Mouse (Mus musculus) liver, embryonic 11.5 days (tissue): ENCODE results near the gene Cx3cl1. TPM values are rescaled to one million over a fixed set of nuclear protein-coding genes. Genes with fewer than 3 reads are reported as not detected.

Experiments
- ATAC-seq: fragments of 200-750 bp; cut with Nextera tagmentation; replicated peaks from 2 replicates; pipeline ENCODE4 v1.8.0; 2017; ENCODE audit warnings: moderate number of reproducible peaks, mild to moderate bottlenecking, moderate TSS enrichment, moderate library complexity; ENCODE audit not compliant: low FRiP score
- DNase-seq: peaks from one replicate; pipeline ENCODE4 v3.0.0-alpha.2; 2017; ENCODE audit warnings: low spot score
- H3K27ac ChIP-seq: fragments of 300-500 bp; sonication (generic); 2 replicates; pipeline ENCODE4 v1.5.1; 2014; ENCODE audit warnings: mild to moderate bottlenecking, low read depth, low read length, control low read depth
- H3K27me3 ChIP-seq: fragments of 300-500 bp; sonication (generic); replicated peaks from 2 replicates; pipeline ENCODE4 v1.6.1; 2014; ENCODE audit warnings: low read length, mixed read lengths; ENCODE audit not compliant: control insufficient read depth, insufficient read depth
- H3K36me3 ChIP-seq: fragments of 300-500 bp; sonication (generic); 2 replicates; pipeline ENCODE4 v1.6.1; 2014; ENCODE audit warnings: mild to moderate bottlenecking, low read length, moderate library complexity, mixed read lengths; ENCODE audit not compliant: control insufficient read depth, insufficient read depth
- H3K4me1 ChIP-seq: fragments of 300-500 bp; sonication (generic); replicated peaks from 2 replicates; pipeline ENCODE4 v1.6.1; 2014; ENCODE audit warnings: low read length, mixed read lengths; ENCODE audit not compliant: control insufficient read depth, insufficient read depth
- H3K4me2 ChIP-seq: fragments of 300-500 bp; sonication (generic); 2 replicates; pipeline ENCODE4 v1.6.1; 2014; ENCODE audit warnings: mild to moderate bottlenecking, control low read depth, moderate library complexity
- H3K4me3 ChIP-seq: fragments of 300-500 bp; sonication (generic); 2 replicates; pipeline ENCODE4 v1.5.1; 2014; ENCODE audit warnings: low read depth, low read length, control low read depth
- H3K9ac ChIP-seq: fragments of 300-500 bp; sonication (generic); 2 replicates; pipeline ENCODE4 v1.6.1; 2014; ENCODE audit warnings: low read depth, low read length, control low read depth
- H3K9me3 ChIP-seq: fragments of 300-500 bp; sonication (generic); 2 replicates; pipeline ENCODE4 v1.6.1; 2016; ENCODE audit warnings: low read length, inconsistent platforms, mixed read lengths; ENCODE audit not compliant: control insufficient read depth
- WGBS: fragments of 180-500 bp; shearing (Covaris S2); extraction: QIAGEN DNeasy Blood & Tissue Kit; methylation state at CpG from one replicate; pipeline ENCODE4 v1.1.7; 2014; 5-methylcytosine and 5-hydroxymethylcytosine counted together
- polyA plus RNA-seq: library from polyadenylated mRNA; unstranded; fragments of >200 nt; fragmentation: Nextera tagmentation; extraction: Ambion mirVana; gene quantifications from 2 replicates; pipeline ENCODE4 v1.2.1, GENCODE M21; 2014

Gene Cx3cl1
- polyA plus RNA-seq, 1 experiment from 2014 or later = 0.78 TPM

DNA sequence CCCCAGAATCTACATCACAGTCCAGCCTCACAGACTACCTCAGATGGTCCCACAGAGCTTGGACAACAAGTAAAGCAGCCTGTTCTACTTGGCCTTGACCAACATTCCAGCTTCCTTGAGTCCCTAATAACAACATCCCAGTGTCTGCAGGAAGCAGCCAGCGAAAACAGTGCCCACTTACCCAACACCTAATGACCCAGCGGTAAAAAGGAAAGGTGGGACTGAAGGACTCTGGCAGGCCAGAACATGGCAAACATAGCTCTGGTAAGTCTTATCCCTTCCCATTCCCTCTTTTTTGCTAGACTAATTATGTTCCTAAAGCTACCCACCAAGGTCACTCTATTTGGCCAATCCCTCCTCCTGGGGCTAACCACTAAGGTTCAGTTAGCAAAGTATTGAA is 17.8 kb upstream of the Cx3cl1 start:
- H3K27me3 ChIP-seq = no peaks in the 10 kb centered on the region
- H3K36me3 ChIP-seq = no peaks in the 10 kb centered on the region
- WGBS = 81% methylated on average over 2 of the region's 2 CpGs
- ATAC-seq (no peak), DNase-seq (no peak)
- H3K27ac ChIP-seq = no peak overlapping the region
- H3K4me1 ChIP-seq = no peaks in the 10 kb centered on the region
- no peak overlapping the region for H3K4me3 ChIP-seq
- no peak overlapping the region for H3K9ac ChIP-seq
- no peaks in the 10 kb centered on the region for H3K9me3 ChIP-seq
- no peak overlapping the region for H3K4me2 ChIP-seq

DNA sequence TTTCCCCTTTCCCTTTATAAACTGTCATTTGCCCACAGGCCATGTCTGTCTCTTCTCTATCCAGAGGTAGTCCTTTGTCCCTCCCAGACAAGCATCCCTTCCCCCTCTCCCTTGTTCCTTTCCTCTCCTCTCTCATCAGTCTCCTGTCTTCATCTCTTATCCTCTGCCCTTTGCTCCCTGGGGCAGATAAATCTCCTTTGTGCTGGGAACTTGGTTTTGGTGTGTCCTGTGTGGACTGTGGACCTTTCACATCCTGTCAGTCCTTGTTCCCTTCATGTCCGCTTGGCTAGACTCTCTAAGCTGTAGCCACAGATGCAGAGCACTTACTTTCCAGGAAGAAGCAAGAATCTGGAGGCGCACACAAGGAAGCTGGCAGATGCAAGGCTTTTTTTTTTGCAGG is 17.3 kb upstream of the Cx3cl1 start:
- no peak overlapping the region for H3K4me3 ChIP-seq
- WGBS = 68% methylated on average over 2 of the region's 2 CpGs
- ATAC-seq = no peak
- no peaks in the 10 kb centered on the region for H3K4me1 ChIP-seq
- H3K36me3 ChIP-seq = no peaks in the 10 kb centered on the region
- H3K9me3 ChIP-seq = no peaks in the 10 kb centered on the region
- no peak overlapping the region for H3K9ac ChIP-seq
- H3K4me2 ChIP-seq = no peak overlapping the region
- no peak for DNase-seq
- no peaks in the 10 kb centered on the region for H3K27me3 ChIP-seq
- no peak overlapping the region for H3K27ac ChIP-seq

DNA sequence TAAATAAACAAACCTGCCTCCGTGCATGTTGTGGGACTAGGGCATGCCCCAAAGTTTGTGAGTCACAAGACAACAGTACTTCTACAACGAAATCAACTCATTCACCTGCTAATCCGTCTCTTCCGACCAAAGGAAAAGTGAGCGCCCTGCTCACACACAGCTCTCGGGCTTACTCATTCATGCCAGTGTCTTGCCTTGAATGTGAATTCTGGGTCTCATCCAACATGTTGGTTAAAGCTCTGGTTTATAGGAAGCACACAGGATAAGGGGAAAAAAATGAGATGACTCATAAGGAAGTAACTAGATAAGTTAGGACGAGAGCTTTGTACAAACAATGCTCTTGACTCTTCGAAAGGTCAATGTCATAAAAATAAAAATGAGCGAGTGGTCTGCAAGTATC is 4.8 kb upstream of the Cx3cl1 start:
- 71% methylated on average over 9 of the region's 9 CpGs for WGBS
- Histone ChIP-seq H3K4me3 (no peak overlapping the region), H3K9ac (no peak overlapping the region), H3K4me2 (no peak overlapping the region), H3K27me3 (peaks cover 31% of the 10 kb centered on the region), H3K27ac (no peak overlapping the region), H3K9me3 (no peaks in the 10 kb centered on the region), H3K4me1 (peaks cover 6% of the 10 kb centered on the region), H3K36me3 (no peaks in the 10 kb centered on the region)
- DNase-seq (no peak), ATAC-seq (no peak)

DNA sequence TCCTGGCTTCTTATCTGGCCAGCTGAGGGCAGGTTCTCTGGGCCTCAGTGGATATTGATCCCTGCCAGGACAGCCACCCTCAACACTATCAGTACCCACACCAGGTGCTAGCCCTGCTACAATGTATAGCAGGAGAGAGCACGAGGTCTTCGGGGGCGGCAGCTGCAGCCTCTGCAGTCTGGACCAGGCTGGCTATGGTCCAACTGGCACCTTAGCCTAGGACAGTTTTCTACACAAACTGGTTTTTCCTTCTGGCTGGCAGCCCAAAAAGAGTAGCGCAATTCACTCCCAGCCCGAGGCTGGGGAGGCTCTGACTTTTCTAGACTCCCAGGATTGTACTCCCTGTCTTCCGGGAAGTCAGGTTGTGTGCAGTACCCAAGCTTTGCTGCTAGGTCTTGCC is 864 bp upstream of the Cx3cl1 start:
- no peak overlapping the region for H3K27ac ChIP-seq
- ATAC-seq (peak; percentile 62; the same call in 1 of the 2 replicates), DNase-seq (no peak)
- H3K36me3 ChIP-seq = no peaks in the 10 kb centered on the region
- H3K4me3 ChIP-seq = no peak overlapping the region
- peaks cover 62% of the 10 kb centered on the region for H3K27me3 ChIP-seq
- no peak overlapping the region for H3K9ac ChIP-seq
- H3K9me3 ChIP-seq = no peaks in the 10 kb centered on the region
- 48% methylated on average over 6 of the region's 6 CpGs for WGBS
- no peak overlapping the region for H3K4me2 ChIP-seq
- peaks cover 12% of the 10 kb centered on the region for H3K4me1 ChIP-seq

DNA sequence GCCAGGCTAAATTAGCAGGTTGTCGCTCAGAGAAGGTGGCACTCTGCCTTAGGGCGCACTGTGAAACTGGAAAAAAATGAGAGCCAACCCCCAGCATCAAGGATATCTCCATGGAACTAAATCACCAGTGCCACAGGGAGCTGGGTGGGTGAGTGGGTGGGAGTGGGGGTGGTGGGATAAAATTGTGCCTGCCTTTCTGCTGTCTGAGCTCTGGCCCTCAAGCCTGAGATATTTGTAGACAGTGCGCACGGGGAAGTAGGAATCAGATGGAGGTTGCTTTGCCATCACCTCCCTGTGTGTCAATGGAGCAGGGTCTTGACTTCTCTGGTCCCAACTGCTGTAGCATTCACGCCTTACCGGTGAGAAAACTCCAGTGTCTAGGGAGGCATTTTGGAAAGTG is 1.2 kb downstream of the Cx3cl1 start:
- ATAC-seq = no peak
- WGBS = 54% methylated on average over 6 of the region's 6 CpGs
- Histone ChIP-seq H3K4me1 (peaks cover 14% of the 10 kb centered on the region), H3K4me2 (no peak overlapping the region; the same call in 1 of the 2 replicates), H3K4me3 (no peak overlapping the region), H3K9ac (no peak overlapping the region), H3K36me3 (no peaks in the 10 kb centered on the region), H3K27ac (no peak overlapping the region), H3K27me3 (peaks cover 60% of the 10 kb centered on the region), H3K9me3 (no peaks in the 10 kb centered on the region)
- DNase-seq = no peak

DNA sequence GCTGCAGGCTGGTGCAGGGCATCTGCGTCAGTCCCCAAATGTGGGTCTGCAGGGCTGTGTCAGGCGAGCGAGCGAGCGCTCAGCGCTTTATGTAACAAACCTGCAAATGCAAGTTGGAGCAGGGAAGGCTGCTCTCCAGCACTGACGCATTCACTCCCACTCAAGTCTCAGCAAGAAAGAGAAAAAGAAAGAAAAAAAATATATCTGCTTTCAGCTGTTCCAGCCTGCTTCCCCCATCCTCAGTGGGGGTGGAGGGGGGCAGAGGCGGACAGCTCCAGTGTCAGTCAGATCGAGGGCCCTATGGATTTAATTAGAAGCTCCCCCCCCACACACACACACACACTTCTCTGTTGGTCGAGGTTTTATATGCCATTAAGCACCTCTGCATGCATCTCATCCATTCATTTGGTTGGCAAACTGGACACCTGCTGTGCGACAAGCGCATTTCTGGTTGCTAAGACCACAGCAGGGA is 1.9 kb downstream of the Cx3cl1 start:
- H3K9me3 ChIP-seq = no peaks in the 10 kb centered on the region
- peaks cover 58% of the 10 kb centered on the region for H3K27me3 ChIP-seq
- H3K4me3 ChIP-seq = no peak overlapping the region
- ATAC-seq (no peak), DNase-seq (no peak)
- 50% methylated on average over 12 of the region's 12 CpGs for WGBS
- no peak overlapping the region for H3K9ac ChIP-seq
- no peaks in the 10 kb centered on the region for H3K36me3 ChIP-seq
- peaks cover 19% of the 10 kb centered on the region for H3K4me1 ChIP-seq
- no peak overlapping the region for H3K4me2 ChIP-seq
- H3K27ac ChIP-seq = no peak overlapping the region

DNA sequence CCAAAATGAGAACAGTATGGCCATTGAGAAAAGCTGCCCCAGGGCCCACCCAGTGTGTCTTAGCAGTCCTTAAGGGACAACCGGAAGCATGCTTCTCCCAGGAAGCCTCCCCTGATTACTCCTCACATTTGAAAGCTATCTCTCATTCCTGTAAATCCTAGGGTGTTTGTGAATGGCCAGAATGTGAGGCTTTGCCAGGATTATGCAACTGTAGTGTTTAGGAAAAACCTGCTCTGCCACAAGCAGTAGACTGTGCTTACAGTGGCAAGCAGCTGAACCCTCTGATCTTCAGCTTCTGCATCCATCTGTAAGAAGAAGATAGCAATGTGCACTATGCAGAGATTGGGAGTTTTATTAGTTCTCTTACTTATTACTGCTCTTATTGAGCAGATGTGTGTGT is 2.8 kb downstream of the Cx3cl1 start:
- no peak for DNase-seq
- WGBS = 83% methylated on average over 1 of the region's 1 CpGs
- no peak for ATAC-seq
- H3K27ac ChIP-seq = no peak overlapping the region
- H3K4me1 ChIP-seq = peaks cover 22% of the 10 kb centered on the region
- H3K36me3 ChIP-seq = no peaks in the 10 kb centered on the region
- peaks cover 53% of the 10 kb centered on the region for H3K27me3 ChIP-seq
- no peak overlapping the region for H3K4me2 ChIP-seq
- no peak overlapping the region for H3K9ac ChIP-seq
- H3K4me3 ChIP-seq = no peak overlapping the region
- H3K9me3 ChIP-seq = no peaks in the 10 kb centered on the region

DNA sequence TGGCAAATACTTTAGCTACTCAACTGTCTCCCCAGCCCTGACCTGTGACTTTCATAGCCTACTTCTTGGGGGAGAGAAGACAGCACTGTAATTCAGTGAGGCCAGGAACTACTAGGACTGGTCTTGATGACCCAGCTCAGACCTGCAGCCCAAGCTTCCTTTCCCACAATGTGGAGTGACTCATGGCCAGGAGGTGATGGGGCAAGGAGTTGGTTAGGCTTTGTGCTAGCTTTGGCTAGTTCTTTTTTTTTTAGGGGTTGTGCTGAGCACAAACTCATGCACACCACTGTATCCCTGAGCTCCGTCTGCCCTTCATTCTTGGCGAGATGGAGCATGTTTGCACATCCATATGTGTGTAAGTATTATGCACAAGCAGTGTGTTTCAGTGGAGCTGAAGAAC is 4.5 kb downstream of the Cx3cl1 start:
- Histone ChIP-seq H3K4me3 (no peak overlapping the region), H3K27ac (no peak overlapping the region), H3K4me1 (peaks cover 36% of the 10 kb centered on the region), H3K27me3 (peaks cover 38% of the 10 kb centered on the region), H3K9ac (no peak overlapping the region), H3K9me3 (no peaks in the 10 kb centered on the region), H3K4me2 (no peak overlapping the region), H3K36me3 (no peaks in the 10 kb centered on the region)
- 73% methylated on average over 2 of the region's 2 CpGs for WGBS
- no peak for DNase-seq
- ATAC-seq = no peak

DNA sequence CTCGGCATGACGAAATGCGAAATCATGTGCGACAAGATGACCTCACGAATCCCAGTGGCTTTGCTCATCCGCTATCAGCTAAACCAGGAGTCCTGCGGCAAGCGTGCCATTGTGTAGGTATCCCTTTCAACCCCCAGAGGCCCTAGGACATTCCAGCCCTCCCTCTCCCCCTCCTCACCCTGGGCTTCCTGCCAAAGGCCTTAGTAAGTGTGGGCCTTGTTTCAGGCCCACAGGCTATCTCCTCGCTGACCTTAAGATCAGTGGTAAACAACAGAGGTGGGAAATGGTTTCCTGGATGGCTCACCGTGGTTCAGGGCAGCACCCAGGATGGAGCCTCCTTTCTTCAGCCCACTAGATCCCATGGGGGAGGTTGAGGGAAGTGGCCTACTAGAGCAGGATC is 6.2 kb downstream of the Cx3cl1 start:
- WGBS = 37% methylated on average over 10 of the region's 10 CpGs
- Histone ChIP-seq H3K4me1 (peaks cover 32% of the 10 kb centered on the region), H3K4me3 (no peak overlapping the region), H3K9ac (no peak overlapping the region), H3K36me3 (no peaks in the 10 kb centered on the region), H3K4me2 (no peak overlapping the region), H3K9me3 (no peaks in the 10 kb centered on the region), H3K27ac (peak overlapping the region; percentile 57), H3K27me3 (peaks cover 21% of the 10 kb centered on the region)
- no peak for DNase-seq
- ATAC-seq = no peak
